Mouse (Mus musculus): ENCODE data around the gene Zfhx3.

DNA sequence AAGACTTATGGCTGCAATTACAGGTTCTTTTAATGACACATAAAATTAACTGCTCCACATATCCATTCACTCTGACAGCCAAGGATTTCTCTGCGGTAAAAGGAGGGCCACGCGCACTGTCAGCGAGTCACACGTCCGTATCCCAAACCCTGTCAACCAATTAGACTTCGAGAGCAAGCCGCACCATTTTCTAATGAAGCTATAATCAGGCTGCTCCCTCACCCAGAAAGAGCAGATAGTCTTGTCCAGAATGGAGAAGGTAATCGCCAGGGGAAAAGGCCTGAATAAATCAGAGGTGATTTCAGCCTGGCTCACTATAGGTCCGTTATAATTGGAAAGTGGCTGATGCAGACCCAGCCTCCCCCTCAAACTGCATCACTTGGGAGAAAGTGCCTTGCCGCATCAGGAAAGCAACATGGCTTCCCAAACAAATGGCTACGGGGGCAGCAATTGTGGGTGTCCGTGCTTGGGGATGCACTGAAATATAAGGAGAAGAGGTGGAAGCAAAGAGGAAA, 494.9 kb downstream of the Zfhx3 start:
- TF ChIP-seq POLR2A (IDR thresholded peaks at IDR 0.05; ENCODE audit: borderline replicate concordance, low read depth, low read length) (no peak), CTCF (IDR thresholded peaks at IDR 0.05; ENCODE audit: low read depth, low read length) (no peak)
